Mouse (Mus musculus): ENCODE measurements at regions not wholly inside any gene's neighbourhood (a gene's known extent, or its start where the extent isn't known, plus 50 kb on each side); places are given as distances from the start of the nearest gene placed in this dataset.

- peak; percentile 85 for ATAC-seq (replicated peaks; ENCODE audit: poor library complexity)
These were observed 153.7 kb upstream of the Nrip1 start for GRCm38 (mm10) chr16:76527106-76527949.

- ATAC-seq (replicated peaks; ENCODE audit: poor library complexity), result no peak
These were observed 151.9 kb upstream of the Nrip1 start for GRCm38 (mm10) chr16:76525563-76525962.

GRCm38 (mm10) chr16:76524921-76525320, 151.3 kb upstream of the Nrip1 start:
- no peak for ATAC-seq (replicated peaks; ENCODE audit: poor library complexity)

- ATAC-seq (replicated peaks; ENCODE audit: poor library complexity), result 0 out of 2 replicates have a peak, but pooled peaks have one; percentile 17
These were observed 147.5 kb upstream of the Nrip1 start for GRCm38 (mm10) chr16:76521142-76521541.

- no peak for ATAC-seq (replicated peaks; ENCODE audit: poor library complexity)
These were observed 147.0 kb upstream of the Nrip1 start for GRCm38 (mm10) chr16:76520643-76520993.

GRCm38 (mm10) chr16:76519911-76520642, 146.4 kb upstream of the Nrip1 start:
- 0 out of 2 replicates have a peak, but pooled peaks have one; percentile 14 for ATAC-seq (replicated peaks; ENCODE audit: poor library complexity)

GRCm38 (mm10) chr16:76510861-76511260, 137.2 kb upstream of the Nrip1 start:
- peak; percentile 37 for ATAC-seq (replicated peaks; ENCODE audit: poor library complexity)

GRCm38 (mm10) chr16:76509109-76509650, 135.6 kb upstream of the Nrip1 start:
- no peak for ATAC-seq (replicated peaks; ENCODE audit: poor library complexity)

GRCm38 (mm10) chr16:76507191-76507746, 133.6 kb upstream of the Nrip1 start:
- ATAC-seq (replicated peaks; ENCODE audit: poor library complexity), result no peak

GRCm38 (mm10) chr16:76506240-76506639, 132.6 kb upstream of the Nrip1 start:
- peak; percentile 26; the same call in 1 of the 2 replicates for ATAC-seq (replicated peaks; ENCODE audit: poor library complexity)

GRCm38 (mm10) chr16:76499686-76500400, 126.2 kb upstream of the Nrip1 start:
- no peak for ATAC-seq (replicated peaks; ENCODE audit: poor library complexity)

- ATAC-seq (replicated peaks; ENCODE audit: poor library complexity), result no peak
These were observed 124.6 kb upstream of the Nrip1 start for GRCm38 (mm10) chr16:76498233-76498632.

- ATAC-seq (replicated peaks; ENCODE audit: poor library complexity), result no peak
These were observed 123.6 kb upstream of the Nrip1 start for GRCm38 (mm10) chr16:76497041-76497808.

GRCm38 (mm10) chr16:76483419-76483818, 109.8 kb upstream of the Nrip1 start:
- ATAC-seq (replicated peaks; ENCODE audit: poor library complexity), result no peak

GRCm38 (mm10) chr16:76481966-76482365, 108.3 kb upstream of the Nrip1 start:
- ATAC-seq (replicated peaks; ENCODE audit: poor library complexity), result no peak

GRCm38 (mm10) chr16:76477474-76477873, 103.8 kb upstream of the Nrip1 start:
- no peak for ATAC-seq (replicated peaks; ENCODE audit: poor library complexity)

GRCm38 (mm10) chr16:76474481-76474880, 100.9 kb upstream of the Nrip1 start:
- no peak for ATAC-seq (replicated peaks; ENCODE audit: poor library complexity)

- ATAC-seq (replicated peaks; ENCODE audit: poor library complexity), result no peak
These were observed 98.8 kb upstream of the Nrip1 start for GRCm38 (mm10) chr16:76472386-76472785.

GRCm38 (mm10) chr16:76471081-76471480, 97.5 kb upstream of the Nrip1 start:
- ATAC-seq (replicated peaks; ENCODE audit: poor library complexity), result no peak

- ATAC-seq (replicated peaks; ENCODE audit: poor library complexity), result no peak
These were observed 85.9 kb upstream of the Nrip1 start for GRCm38 (mm10) chr16:76459521-76459920.

Measured in megakaryocyte progenitor cell, adult 5-6 weeks (primary cell).